Mouse (Mus musculus) kidney, postnatal 4 days (tissue): Measurements from ENCODE around the gene Hcrt.
"Not testable (repeated sequence)": the region's sequence is repeated elsewhere in the genome, so short reads cannot be mapped to it uniquely, and the experiment has no call there.

Experiments
- DNase-seq, 2 experiments: peaks; one replicate each; pipeline ENCODE4 v3.0.0; 2021; ENCODE audit warnings: mixed read lengths in 2 of 2

Hcrt gene

GRCm38 (mm10) chr11:100762831-100763230 lies at the start of gene Hcrt:
Hcrt (minus strand) TSS chr11:100762931.
- no peak for DNase-seq

GRCm38 (mm10) chr11:100811132-100811531 lies 48.4 kb upstream of the Hcrt start:
- DNase-seq = no peak

- peak; percentile 20 to 38 for DNase-seq
Measured at GRCm38 (mm10) chr11:100810516-100810915, 47.8 kb upstream of the Hcrt start.

- DNase-seq = no peak
Measured at GRCm38 (mm10) chr11:100806380-100807305, 43.9 kb upstream of the Hcrt start.

- DNase-seq = no peak
Measured at GRCm38 (mm10) chr11:100805535-100805934, 42.8 kb upstream of the Hcrt start.

- no peak for DNase-seq
Measured at GRCm38 (mm10) chr11:100804409-100804808, 41.7 kb upstream of the Hcrt start.

GRCm38 (mm10) chr11:100799426-100799825 lies 36.7 kb upstream of the Hcrt start:
- DNase-seq = no peak

- DNase-seq = no peak
Measured at GRCm38 (mm10) chr11:100796585-100796984, 33.9 kb upstream of the Hcrt start.

- DNase-seq = no peak
Measured at GRCm38 (mm10) chr11:100795386-100795785, 32.7 kb upstream of the Hcrt start.

- DNase-seq = no peak
Measured at GRCm38 (mm10) chr11:100791457-100792049, 28.8 kb upstream of the Hcrt start.

- not testable (repeated sequence) for DNase-seq
Measured at GRCm38 (mm10) chr11:100790644-100791043, 27.9 kb upstream of the Hcrt start.

- no peak for DNase-seq
Measured at GRCm38 (mm10) chr11:100789702-100790101, 27.0 kb upstream of the Hcrt start.

- no peak for DNase-seq
Measured at GRCm38 (mm10) chr11:100785774-100786173, 23.0 kb upstream of the Hcrt start.

GRCm38 (mm10) chr11:100784286-100784685 lies 21.6 kb upstream of the Hcrt start:
- no peak for DNase-seq

GRCm38 (mm10) chr11:100782568-100782967 lies 19.8 kb upstream of the Hcrt start:
- peak in 1 of 2 experiments; percentile 28 for DNase-seq

- DNase-seq = no peak
Measured at GRCm38 (mm10) chr11:100781763-100782475, 19.2 kb upstream of the Hcrt start.

- DNase-seq = no peak
Measured at GRCm38 (mm10) chr11:100780247-100780646, 17.5 kb upstream of the Hcrt start.

GRCm38 (mm10) chr11:100778069-100778468 lies 15.3 kb upstream of the Hcrt start:
- DNase-seq = no peak

GRCm38 (mm10) chr11:100775921-100776320 lies 13.2 kb upstream of the Hcrt start:
- no peak for DNase-seq

GRCm38 (mm10) chr11:100774261-100774660 lies 11.5 kb upstream of the Hcrt start:
- no peak for DNase-seq

GRCm38 (mm10) chr11:100770646-100771408 lies 8.1 kb upstream of the Hcrt start, which contains the start of gene Ghdc:
Ghdc (minus strand) TSS chr11:100770957.
- DNase-seq = peak; percentile 88 to 91

- peak in 1 of 2 experiments; percentile 9 for DNase-seq
Measured at GRCm38 (mm10) chr11:100769980-100770379, 7.2 kb upstream of the Hcrt start.
